Mouse (Mus musculus) large intestine, adult 2 months (tissue): ENCODE data around the gene AB124611. TPM values are rescaled to one million over a fixed set of nuclear protein-coding genes. Genes with fewer than 3 reads are reported as not detected.
A peak's percentile ranks its signal among the peaks of the same experiment; 100 is the strongest.
"Not testable (repeated sequence)": the region's sequence is repeated elsewhere in the genome, so short reads cannot be mapped to it uniquely, and the experiment has no call there.

Experiments
- DNase-seq: peaks from one replicate; pipeline ENCODE4 v3.0.0-alpha.2; 2012; ENCODE audit warnings: low read depth, low spot score
- WGBS: fragments of 180-500 bp; shearing (Covaris S2); methylation state at CpG from one replicate; pipeline ENCODE4 v1.1.7; 2018; 5-methylcytosine and 5-hydroxymethylcytosine counted together
- polyA plus RNA-seq: library from polyadenylated mRNA; depleted of rRNA; stranded (reverse); fragments of >200 nt; gene quantifications from 2 replicates; pipeline ENCODE4 v1.2.3, GENCODE M21; 2012

The AB124611 gene
- polyA plus RNA-seq, 1 experiment = 3.0 TPM

DNA sequence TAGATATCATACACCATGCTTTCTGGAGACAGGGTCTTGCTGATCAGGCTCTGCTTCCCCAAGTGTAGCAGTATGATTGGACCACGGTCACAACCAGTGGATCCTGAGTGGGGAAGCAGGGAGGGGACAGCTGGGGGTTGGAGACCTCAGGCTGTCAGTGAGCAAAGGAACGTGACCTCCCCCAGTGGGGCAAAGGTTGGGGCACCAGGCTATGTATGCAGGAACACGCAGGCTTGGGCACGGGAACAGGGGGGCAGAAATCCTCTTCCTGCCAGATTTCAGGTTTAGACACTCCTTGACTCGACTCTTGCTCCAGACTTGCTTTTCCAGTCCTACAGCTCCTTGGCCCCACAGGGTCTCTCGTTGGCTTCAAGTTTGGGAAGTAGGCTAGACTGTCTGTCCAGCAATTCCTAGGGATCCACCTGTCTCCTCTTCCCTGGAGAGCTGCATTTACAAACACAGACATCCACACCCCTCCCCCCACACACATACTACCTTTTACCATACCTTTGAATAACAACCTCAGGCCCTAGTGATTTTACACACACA lies 8.0 kb upstream of the AB124611 start:
- no peak for DNase-seq
- WGBS = 51% methylated on average over 6 of the region's 6 CpGs

DNA sequence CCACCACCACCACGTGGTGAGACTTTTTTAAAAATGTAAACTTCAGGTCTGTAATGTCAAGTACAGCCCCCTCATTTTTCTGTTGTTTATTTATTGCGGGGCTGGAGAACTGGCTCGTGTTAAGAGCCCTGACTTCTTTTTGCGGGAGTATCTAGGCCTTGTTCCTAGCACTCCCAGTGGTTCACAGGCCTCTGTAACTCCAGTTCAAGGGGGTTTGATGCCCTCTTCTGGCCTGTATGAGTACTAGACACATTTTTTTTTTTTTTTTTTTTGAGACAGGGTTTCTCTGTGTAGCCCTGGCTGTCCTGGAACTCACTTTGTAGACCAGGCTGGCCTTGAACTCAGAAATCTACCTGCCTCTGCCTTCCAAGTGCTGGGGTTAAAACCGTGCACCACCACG lies 7.3 kb upstream of the AB124611 start:
- WGBS = 80% methylated on average over 6 of the region's 6 CpGs
- not testable (repeated sequence) for DNase-seq

- DNase-seq = no peak
- WGBS = 72% methylated on average over 7 of the region's 7 CpGs
Measured at GRCm38 (mm10) chr9:21525142-21525936, 637 bp upstream of the AB124611 start.

GRCm38 (mm10) chr9:21526634-21526944 lies 613 bp downstream of the AB124611 start:
- no peak for DNase-seq
- 83% methylated on average over 3 of the region's 3 CpGs for WGBS

- DNase-seq = no peak
- WGBS = 91% methylated on average over 2 of the region's 2 CpGs
Measured at GRCm38 (mm10) chr9:21527100-21527801, 1.3 kb downstream of the AB124611 start.

DNA sequence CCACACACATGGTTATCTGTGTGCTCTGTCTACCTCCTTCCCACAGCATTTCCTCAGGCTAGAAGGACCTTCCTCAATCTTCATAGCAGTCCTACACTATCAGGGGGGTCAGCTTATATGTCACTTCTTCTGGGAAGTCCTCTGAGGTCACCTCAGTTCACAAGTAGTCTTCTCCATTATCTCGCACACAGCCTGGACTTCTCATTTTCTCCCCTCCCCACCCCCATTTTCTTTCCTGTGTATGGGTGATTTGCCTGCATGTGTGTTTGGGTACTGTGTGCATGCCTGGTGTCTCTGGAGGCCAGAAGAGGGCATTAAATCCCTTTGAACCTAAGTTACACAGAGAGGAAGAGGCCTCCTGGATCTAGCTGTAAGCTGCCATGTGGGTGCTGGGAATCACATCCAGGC lies 1.9 kb downstream of the AB124611 start:
- 75% methylated on average over 1 of the region's 1 CpGs for whole genome bisulfite sequencing
- DNase-seq = no peak

DNA sequence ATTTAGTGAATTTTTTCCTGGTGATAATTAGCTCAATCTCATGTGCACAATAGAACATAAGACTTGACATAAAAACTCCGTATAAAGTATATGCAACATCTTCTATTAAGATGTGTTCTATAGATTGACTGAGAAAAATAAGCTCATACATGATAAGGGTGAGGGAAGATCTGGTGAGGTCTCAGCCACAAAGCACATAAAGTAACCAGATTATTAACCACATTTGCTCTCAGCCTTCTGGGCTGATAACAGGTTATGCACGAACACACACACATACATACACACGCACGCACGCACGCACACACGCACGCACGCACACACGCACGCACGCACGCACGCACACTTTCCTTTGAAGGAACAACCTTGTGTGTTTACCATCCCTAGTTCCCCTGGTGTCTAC lies 10.5 kb downstream of the AB124611 start:
- 90% methylated on average over 14 of the region's 14 CpGs for WGBS
- DNase-seq = no peak

- WGBS = 66% methylated on average over 4 of the region's 4 CpGs
- no peak for DNase-seq
Measured at GRCm38 (mm10) chr9:21537009-21537408, 11.0 kb downstream of the AB124611 start.

DNA sequence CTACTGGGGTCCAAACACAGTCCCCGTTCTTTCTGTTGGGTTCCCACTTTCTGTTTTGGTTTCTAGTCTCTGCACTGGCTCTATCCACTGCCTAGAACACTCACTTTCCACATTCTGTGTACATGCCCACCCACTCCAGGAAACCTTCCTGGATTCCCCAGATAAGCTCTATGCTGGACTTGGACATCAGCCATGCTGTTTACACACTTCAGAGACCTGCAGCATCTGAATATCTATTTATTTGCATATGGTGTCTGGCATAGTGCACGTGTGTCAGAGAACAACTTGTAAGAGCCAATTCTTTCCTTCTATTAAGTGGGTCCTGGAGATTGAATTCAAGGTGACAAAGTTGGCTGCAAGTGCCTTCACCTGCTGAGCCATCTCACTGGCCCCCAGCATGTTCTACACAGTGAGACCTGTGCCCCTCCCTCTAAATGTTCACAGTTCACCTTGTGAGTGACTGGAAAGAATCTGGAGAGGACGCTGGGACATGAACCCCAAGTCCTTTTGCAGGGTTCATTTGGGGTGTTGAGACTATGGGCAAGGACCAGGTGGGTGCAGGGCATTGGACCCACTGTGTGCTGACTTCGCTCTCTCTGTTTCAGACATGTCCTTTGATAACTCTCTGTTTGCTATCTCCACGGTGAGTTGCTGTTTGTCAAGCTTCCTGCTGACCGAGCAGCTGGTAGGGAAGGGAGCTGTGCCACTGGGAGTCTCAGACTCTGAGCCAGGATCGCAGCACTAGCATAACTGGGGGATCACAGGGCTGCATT lies 14.2 kb downstream of the AB124611 start:
- no peak for DNase-seq

DNA sequence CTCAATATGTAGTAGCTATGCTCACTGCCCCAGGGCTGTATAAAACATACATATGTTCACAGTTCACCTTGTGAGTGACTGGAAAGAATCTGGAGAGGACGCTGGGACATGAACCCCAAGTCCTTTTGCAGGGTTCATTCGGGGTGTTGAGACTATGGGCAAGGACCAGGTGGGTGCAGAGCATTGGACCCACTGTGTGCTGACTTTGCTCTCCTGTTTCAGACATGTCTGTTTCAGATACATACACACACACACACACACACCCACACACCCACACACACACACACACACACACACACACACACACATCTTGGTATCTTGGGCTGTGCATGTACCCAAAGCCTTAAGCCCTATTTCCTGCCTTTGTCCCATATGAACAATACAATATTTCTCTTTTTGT lies 16.0 kb downstream of the AB124611 start:
- not testable (repeated sequence) for DNase-seq
- WGBS = 93% methylated on average over 2 of the region's 2 CpGs

More for the DNA sequence above, 14.2 kb downstream of the AB124611 start:
- 49% methylated on average over 7 of the region's 7 CpGs for WGBS

DNA sequence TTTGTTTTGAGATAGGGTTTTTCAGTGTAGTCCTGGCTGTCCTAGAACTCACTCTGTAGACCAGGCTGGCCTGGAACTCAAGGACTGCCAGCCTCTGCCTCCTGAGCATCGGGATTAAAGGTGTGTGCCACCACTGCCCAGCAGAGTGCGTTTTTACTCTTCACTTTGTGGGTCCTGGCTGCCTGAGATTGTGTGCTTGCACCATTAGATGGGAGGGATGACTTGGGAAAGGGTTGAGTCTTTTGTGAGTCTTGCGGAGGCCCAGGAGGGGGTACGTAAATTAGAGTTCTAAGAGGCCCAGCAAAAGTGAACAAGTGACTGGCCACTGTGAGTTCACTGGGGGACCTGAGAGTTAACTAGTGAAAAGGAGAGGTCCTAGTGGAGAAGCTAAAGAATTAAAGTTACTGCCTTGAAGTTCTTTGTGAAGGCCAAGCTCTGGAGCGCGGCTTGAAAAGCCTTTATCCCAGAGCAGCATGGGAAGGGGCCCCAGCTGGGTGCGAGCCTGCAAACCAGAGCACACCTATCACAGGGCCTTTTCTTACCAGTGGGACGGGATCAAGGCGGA lies 19.5 kb downstream of the AB124611 start:
- no peak for DNase-seq
- WGBS = 11% methylated on average over 9 of the region's 9 CpGs

- 1% methylated on average over 67 of the region's 67 CpGs for WGBS
- peak; percentile 89 for DNase-seq
Measured at GRCm38 (mm10) chr9:21545916-21546788, 20.2 kb downstream of the AB124611 start.

DNA sequence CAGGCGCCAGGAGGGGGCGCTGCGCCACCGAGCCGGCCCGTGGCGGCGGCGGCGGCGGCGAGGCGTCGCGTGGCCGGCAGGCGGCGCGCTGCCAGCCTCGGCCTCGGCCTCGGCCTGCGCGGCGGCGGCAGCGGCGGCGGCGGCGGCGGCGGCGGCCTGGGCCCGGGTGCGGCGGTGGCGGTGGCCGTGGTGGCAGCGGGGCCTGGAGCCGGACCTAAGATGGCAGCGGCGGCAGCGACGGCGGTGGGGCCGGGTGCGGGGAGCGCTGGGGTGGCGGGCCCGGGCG lies 20.8 kb downstream of the AB124611 start, which contains the start of gene Carm1:
Carm1 (plus strand) TSS at position 106 of the 286 bp plus-strand sequence.
- no peak for DNase-seq
- WGBS = 9% methylated on average over 52 of the region's 52 CpGs

DNA sequence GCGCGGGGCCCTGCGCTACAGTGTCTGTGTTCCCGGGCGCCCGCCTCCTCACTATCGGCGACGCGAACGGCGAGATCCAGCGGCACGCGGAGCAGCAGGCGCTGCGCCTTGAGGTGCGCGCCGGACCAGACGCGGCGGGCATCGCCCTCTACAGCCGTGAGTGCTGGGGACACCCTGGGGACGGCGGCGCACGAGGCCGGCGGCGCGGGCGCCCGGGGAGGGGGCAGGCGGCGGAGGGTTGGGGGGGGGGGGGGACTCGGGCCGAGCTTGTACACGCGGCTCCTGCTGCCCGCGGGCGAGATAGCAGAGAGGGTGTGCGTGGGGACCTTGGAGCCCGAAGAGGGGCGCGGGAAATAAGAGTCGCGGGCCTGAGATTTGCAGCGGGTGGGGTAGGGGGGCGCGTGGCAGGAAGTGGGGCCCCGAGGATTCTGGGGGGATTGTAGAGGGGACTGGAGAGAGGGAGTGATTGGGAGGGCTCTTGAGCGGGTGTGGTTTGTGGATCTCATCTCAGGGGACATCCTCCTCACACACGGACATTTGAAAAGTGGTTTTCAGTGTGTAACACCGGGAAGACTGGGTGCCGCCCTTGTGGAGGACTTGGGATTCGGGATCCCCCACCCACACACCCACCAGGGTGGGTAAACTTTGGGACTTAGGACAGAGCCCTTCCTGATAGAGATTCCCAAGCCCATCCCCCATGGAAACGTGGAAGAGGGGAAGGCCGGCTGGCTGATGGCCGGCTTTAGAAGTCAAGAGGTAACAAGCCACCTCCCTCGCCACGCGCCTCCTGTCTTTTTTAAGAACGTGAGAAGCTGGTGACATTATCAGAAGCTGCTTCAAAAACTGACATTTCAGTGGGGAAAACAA lies 21.3 kb downstream of the AB124611 start:
- DNase-seq = peak; percentile 42
- WGBS = under 1% methylated on average over 64 of the region's 66 CpGs

GRCm38 (mm10) chr9:21551049-21551448 lies 25.1 kb downstream of the AB124611 start:
- WGBS = 94% methylated on average over 2 of the region's 2 CpGs
- no peak for DNase-seq

DNA sequence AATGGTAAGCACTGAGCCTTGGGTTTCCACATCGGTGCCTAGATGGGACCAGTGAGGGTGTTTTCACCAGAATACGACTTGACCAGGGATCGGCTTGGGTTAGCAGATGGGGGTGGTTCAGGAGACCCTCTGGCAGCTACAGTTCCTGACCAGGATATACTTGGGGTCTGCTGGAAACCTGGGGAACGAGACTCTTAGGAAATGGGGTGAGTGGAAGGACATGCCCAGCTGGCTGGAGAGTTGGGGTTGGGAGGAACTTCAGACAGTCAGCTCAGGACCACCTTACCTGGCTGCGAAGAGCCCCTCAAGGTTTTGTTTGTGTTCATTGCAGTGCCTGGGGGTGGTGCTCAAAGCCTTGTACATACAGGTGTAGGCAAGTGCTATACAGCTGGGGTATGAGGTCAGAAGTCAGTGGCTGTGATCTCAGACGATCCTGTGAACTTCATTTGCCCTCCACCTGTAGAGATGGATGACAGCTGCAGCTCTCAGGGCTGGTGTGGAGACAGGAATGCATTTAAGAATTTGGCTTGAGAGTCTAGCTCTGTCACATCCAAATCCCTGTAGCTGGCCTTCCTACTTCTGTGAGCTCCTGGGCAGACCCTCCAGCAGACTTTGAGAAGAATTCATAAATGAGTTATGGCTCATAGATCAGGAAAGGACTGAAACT lies 27.8 kb downstream of the AB124611 start:
- WGBS = 79% methylated on average over 6 of the region's 6 CpGs
- DNase-seq = no peak

GRCm38 (mm10) chr9:21555198-21555742 lies 29.3 kb downstream of the AB124611 start:
- WGBS = 87% methylated on average over 6 of the region's 6 CpGs
- DNase-seq = no peak
